Mouse (Mus musculus): ENCODE results near the gene Pnpo.

Gene Pnpo

GRCm38 (mm10) chr11:96943746-96944304 lies at the start of gene Pnpo:
Pnpo (minus strand) TSS chr11:96943986.
- peak; percentile 96 for ATAC-seq (ENCODE audit: insufficient number of reproducible peaks, low FRiP score, low TSS enrichment)

GRCm38 (mm10) chr11:96992722-96993311 lies 49.0 kb upstream of the Pnpo start:
- ATAC-seq (ENCODE audit: insufficient number of reproducible peaks, low FRiP score, low TSS enrichment) = no peak

- no peak for ATAC-seq (ENCODE audit: insufficient number of reproducible peaks, low FRiP score, low TSS enrichment)
Observed at GRCm38 (mm10) chr11:96991501-96991900, 47.7 kb upstream of the Pnpo start.

GRCm38 (mm10) chr11:96987873-96988655 lies 44.3 kb upstream of the Pnpo start:
- ATAC-seq (ENCODE audit: insufficient number of reproducible peaks, low FRiP score, low TSS enrichment) = no peak

GRCm38 (mm10) chr11:96986463-96986862 lies 42.7 kb upstream of the Pnpo start:
- no peak for ATAC-seq (ENCODE audit: insufficient number of reproducible peaks, low FRiP score, low TSS enrichment)

- no peak for ATAC-seq (ENCODE audit: insufficient number of reproducible peaks, low FRiP score, low TSS enrichment)
Observed at GRCm38 (mm10) chr11:96984903-96985302, 41.1 kb upstream of the Pnpo start.

GRCm38 (mm10) chr11:96982859-96983258 lies 39.1 kb upstream of the Pnpo start, which contains the start of gene Sp2:
Sp2 (minus strand) TSS chr11:96982959.
- ATAC-seq (ENCODE audit: insufficient number of reproducible peaks, low FRiP score, low TSS enrichment) = no peak

GRCm38 (mm10) chr11:96982355-96982754 lies 38.6 kb upstream of the Pnpo start:
- no peak for ATAC-seq (ENCODE audit: insufficient number of reproducible peaks, low FRiP score, low TSS enrichment)

GRCm38 (mm10) chr11:96981461-96981860 lies 37.7 kb upstream of the Pnpo start:
- no peak for ATAC-seq (ENCODE audit: insufficient number of reproducible peaks, low FRiP score, low TSS enrichment)

- ATAC-seq (ENCODE audit: insufficient number of reproducible peaks, low FRiP score, low TSS enrichment) = no peak
Observed at GRCm38 (mm10) chr11:96980021-96980420, 36.2 kb upstream of the Pnpo start.

GRCm38 (mm10) chr11:96979329-96979728 lies 35.5 kb upstream of the Pnpo start:
- ATAC-seq (ENCODE audit: insufficient number of reproducible peaks, low FRiP score, low TSS enrichment) = no peak

- no peak for ATAC-seq (ENCODE audit: insufficient number of reproducible peaks, low FRiP score, low TSS enrichment)
Observed at GRCm38 (mm10) chr11:96978401-96979246, 34.8 kb upstream of the Pnpo start.

GRCm38 (mm10) chr11:96977606-96978400 lies 34.0 kb upstream of the Pnpo start:
- peak; percentile 94 for ATAC-seq (ENCODE audit: insufficient number of reproducible peaks, low FRiP score, low TSS enrichment)

- ATAC-seq (ENCODE audit: insufficient number of reproducible peaks, low FRiP score, low TSS enrichment) = peak; percentile 51
Observed at GRCm38 (mm10) chr11:96976911-96977591, 33.3 kb upstream of the Pnpo start.

- ATAC-seq (ENCODE audit: insufficient number of reproducible peaks, low FRiP score, low TSS enrichment) = no peak
Observed at GRCm38 (mm10) chr11:96976379-96976687, 32.5 kb upstream of the Pnpo start.

GRCm38 (mm10) chr11:96975511-96976378 lies 32.0 kb upstream of the Pnpo start:
- no peak for ATAC-seq (ENCODE audit: insufficient number of reproducible peaks, low FRiP score, low TSS enrichment)

GRCm38 (mm10) chr11:96974813-96975212 lies 31.0 kb upstream of the Pnpo start:
- ATAC-seq (ENCODE audit: insufficient number of reproducible peaks, low FRiP score, low TSS enrichment) = no peak

GRCm38 (mm10) chr11:96973426-96973964 lies 29.7 kb upstream of the Pnpo start:
- no peak for ATAC-seq (ENCODE audit: insufficient number of reproducible peaks, low FRiP score, low TSS enrichment)

Data from cerebellum, adult (tissue).